8 mouse cellular contexts compared by ENCODE assay signal in genomic region chr5:115373441-115374203, GRCm38 (mm10). TPM values are rescaled to one million over a fixed set of nuclear protein-coding genes. Genes with fewer than 3 reads are reported as not detected.
DNase-seq lines count a peak whose midpoint lies in the region; ATAC-seq and TF ChIP-seq lines count a peak whose summit lies in the region.

No protein-coding gene starts in this region.

- peak overlapping the region; percentile 41 for H3K4me3 ChIP-seq in kidney, embryonic 16.5 days (ENCODE audit: low read length)
- H3K4me3 ChIP-seq in intestine, embryonic 14.5 days (ENCODE audit: low read depth, low read length), result peak overlapping the region; percentile 12; the same call in 1 of the 2 replicates
- peak overlapping the region; percentile 34 for H3K4me3 ChIP-seq in neural tube, embryonic 15.5 days (replicated peaks)
- no peak overlapping the region for H3K4me3 ChIP-seq in cerebellum, adult 2 months (replicated peaks; ENCODE audit: insufficient read depth, low read depth, low read length)

- 15% methylated on average over 26 of the region's 26 CpGs for WGBS in kidney, embryonic 16.5 days
- 25% methylated on average over 26 of the region's 26 CpGs for WGBS in intestine, embryonic 14.5 days
- WGBS in neural tube, embryonic 15.5 days, result 4% methylated on average over 26 of the region's 26 CpGs
- 27% methylated on average over 26 of the region's 26 CpGs for WGBS in cerebellum, adult 2 months

- H3K27me3 ChIP-seq in kidney, embryonic 16.5 days (ENCODE audit: insufficient read depth, low read length), result no peaks in the 10 kb centered on the region
- no peaks in the 10 kb centered on the region for H3K27me3 ChIP-seq in intestine, embryonic 14.5 days (replicated peaks; ENCODE audit: control insufficient read depth, insufficient read depth, low read length)
- H3K27me3 ChIP-seq in neural tube, embryonic 15.5 days (replicated peaks), result no peaks in the 10 kb centered on the region
- H3K27me3 ChIP-seq in cerebellum, adult 2 months (ENCODE audit: control insufficient read depth, insufficient read depth, low read length), result no peaks in the 10 kb centered on the region; the same call in 1 of the 2 replicates

- H3K4me1 ChIP-seq in kidney, embryonic 16.5 days (ENCODE audit: insufficient read depth, low read length), result peaks cover 8% of the 10 kb centered on the region; the same call in 1 of the 2 replicates
- H3K4me1 ChIP-seq in intestine, embryonic 14.5 days (replicated peaks; ENCODE audit: control insufficient read depth, insufficient read depth, low read length), result no peaks in the 10 kb centered on the region
- H3K4me1 ChIP-seq in neural tube, embryonic 15.5 days, result peaks cover 9% of the 10 kb centered on the region
- H3K4me1 ChIP-seq in cerebellum, adult 2 months (ENCODE audit: control insufficient read depth, insufficient read depth, low read length), result no peaks in the 10 kb centered on the region

- H3K9ac ChIP-seq in kidney, embryonic 16.5 days (replicated peaks; ENCODE audit: low read length), result peak overlapping the region; percentile 62
- H3K9ac ChIP-seq in intestine, embryonic 14.5 days (ENCODE audit: low read length), result peak overlapping the region; percentile 29; the same call in 1 of the 2 replicates
- H3K9ac ChIP-seq in neural tube, embryonic 15.5 days (replicated peaks), result peak overlapping the region; percentile 38; the same call in 1 of the 2 replicates

- no peaks in the 10 kb centered on the region for H3K36me3 ChIP-seq in kidney, embryonic 16.5 days (ENCODE audit: insufficient read depth, low read length)
- H3K36me3 ChIP-seq in intestine, embryonic 14.5 days (ENCODE audit: control insufficient read depth, insufficient read depth, low read length), result no peaks in the 10 kb centered on the region
- no peaks in the 10 kb centered on the region for H3K36me3 ChIP-seq in neural tube, embryonic 15.5 days

- DNase-seq in kidney, adult 8-10 months, result no peak
- DNase-seq in embryo, embryonic 11 days, result peak; percentile 92
- DNase-seq in intestine, embryonic 14.5 days (ENCODE audit: low spot score), result no peak
- no peak for DNase-seq in urinary bladder, adult 18-20 months (ENCODE audit: low spot score in 2 of 2)
- DNase-seq in MN1 (ENCODE audit: low spot score), result no peak
- DNase-seq in cerebellum, adult 2 months, result no peak

- peak overlapping the region; percentile 56 for H3K4me2 ChIP-seq in kidney, embryonic 16.5 days (replicated peaks; ENCODE audit: low read depth, low read length)
- peak overlapping the region; percentile 45 for H3K4me2 ChIP-seq in intestine, embryonic 14.5 days (ENCODE audit: low read length)
- H3K4me2 ChIP-seq in neural tube, embryonic 15.5 days, result peak overlapping the region; percentile 70

- peak; percentile 70; the same call in 1 of the 2 replicates for ATAC-seq in kidney, embryonic 16.5 days (ENCODE audit: low FRiP score, low TSS enrichment)
- no peak for ATAC-seq in intestine, embryonic 14.5 days (replicated peaks; ENCODE audit: low FRiP score, low TSS enrichment, low read depth)
- no peak for ATAC-seq in neural tube, embryonic 15.5 days (ENCODE audit: low FRiP score)

- TF ChIP-seq CTCF in cerebellum, adult 2 months (IDR thresholded peaks at IDR 0.05; ENCODE audit: borderline replicate concordance, insufficient read depth, low read depth, low read length), result no peak

- no peaks in the 10 kb centered on the region for H3K9me3 ChIP-seq in kidney, embryonic 16.5 days (ENCODE audit: low read length)
- no peaks in the 10 kb centered on the region for H3K9me3 ChIP-seq in intestine, embryonic 14.5 days (ENCODE audit: control insufficient read depth, low read length)
- no peaks in the 10 kb centered on the region for H3K9me3 ChIP-seq in neural tube, embryonic 15.5 days (replicated peaks)

- no peak for TF ChIP-seq POLR2A in cerebellum, adult 2 months (IDR thresholded peaks at IDR 0.05; ENCODE audit: borderline replicate concordance, insufficient read depth, low read length)

- H3K27ac ChIP-seq in kidney, embryonic 16.5 days (ENCODE audit: low read length), result 0 out of 2 replicates have a peak overlapping the region, but pooled peaks have one; percentile 40
- no peak overlapping the region for H3K27ac ChIP-seq in intestine, embryonic 14.5 days (ENCODE audit: low read depth)
- peak overlapping the region; percentile 28 for H3K27ac ChIP-seq in neural tube, embryonic 15.5 days (replicated peaks)
- H3K27ac ChIP-seq in cerebellum, adult 2 months (ENCODE audit: insufficient read depth, low read length), result no peak overlapping the region

RNA-seq across cellular contexts. Expression of gene Cox6a1, which starts 24.8 kb away (rescaled TPM):
- 1,046 and 1,071 TPM in 2 replicates for polyA plus RNA-seq in kidney, embryonic 16.5 days (2015; fragmentation: Nextera tagmentation; extraction: Ambion mirVana)
- 1,031 and 1,178 TPM in 2 replicates for polyA plus RNA-seq in intestine, embryonic 14.5 days (2014; fragmentation: Nextera tagmentation; extraction: Ambion mirVana)
- 1,223 and 1,358 TPM in 2 replicates for polyA plus RNA-seq in neural tube, embryonic 15.5 days (2015; fragmentation: Nextera tagmentation; extraction: Ambion mirVana)
- polyA plus RNA-seq in cerebellum, adult 2 months (2012; rRNA removed), result 2,268 and 2,327 TPM in 2 replicates

RNA-seq across cellular contexts. Expression of gene Triap1, which starts 32.6 kb away (rescaled TPM):
- polyA plus RNA-seq in kidney, embryonic 16.5 days (2015; fragmentation: Nextera tagmentation; extraction: Ambion mirVana), result 56.3 and 58.5 TPM in 2 replicates
- 59.8 and 65.9 TPM in 2 replicates for polyA plus RNA-seq in intestine, embryonic 14.5 days (2014; fragmentation: Nextera tagmentation; extraction: Ambion mirVana)
- 56.1 and 56.8 TPM in 2 replicates for polyA plus RNA-seq in neural tube, embryonic 15.5 days (2015; fragmentation: Nextera tagmentation; extraction: Ambion mirVana)
- polyA plus RNA-seq in cerebellum, adult 2 months (2012; rRNA removed), result 29.7 and 30.3 TPM in 2 replicates

RNA-seq across cellular contexts. Expression of gene Gatc, which starts 32.6 kb away (rescaled TPM):
- 25.2 and 32.0 TPM in 2 replicates for polyA plus RNA-seq in kidney, embryonic 16.5 days (2015; fragmentation: Nextera tagmentation; extraction: Ambion mirVana)
- polyA plus RNA-seq in intestine, embryonic 14.5 days (2014; fragmentation: Nextera tagmentation; extraction: Ambion mirVana), result 33.7 and 40.2 TPM in 2 replicates
- polyA plus RNA-seq in neural tube, embryonic 15.5 days (2015; fragmentation: Nextera tagmentation; extraction: Ambion mirVana), result 32.2 and 37.0 TPM in 2 replicates
- 32.8 and 33.6 TPM in 2 replicates for polyA plus RNA-seq in cerebellum, adult 2 months (2012; rRNA removed)

RNA-seq across cellular contexts. Expression of gene Srsf9, which starts 46.6 kb away (rescaled TPM):
- 208 and 258 TPM in 2 replicates for polyA plus RNA-seq in kidney, embryonic 16.5 days (2015; fragmentation: Nextera tagmentation; extraction: Ambion mirVana)
- polyA plus RNA-seq in intestine, embryonic 14.5 days (2014; fragmentation: Nextera tagmentation; extraction: Ambion mirVana), result 226 and 231 TPM in 2 replicates
- 138 and 154 TPM in 2 replicates for polyA plus RNA-seq in neural tube, embryonic 15.5 days (2015; fragmentation: Nextera tagmentation; extraction: Ambion mirVana)
- 60.1 and 65.0 TPM in 2 replicates for polyA plus RNA-seq in cerebellum, adult 2 months (2012; rRNA removed)

RNA-seq across cellular contexts. Expression of gene Msi1, which starts 55.8 kb away (rescaled TPM):
- polyA plus RNA-seq in kidney, embryonic 16.5 days (2015; fragmentation: Nextera tagmentation; extraction: Ambion mirVana), result 12.1 and 14.1 TPM in 2 replicates
- 16.0 and 16.5 TPM in 2 replicates for polyA plus RNA-seq in intestine, embryonic 14.5 days (2014; fragmentation: Nextera tagmentation; extraction: Ambion mirVana)
- polyA plus RNA-seq in neural tube, embryonic 15.5 days (2015; fragmentation: Nextera tagmentation; extraction: Ambion mirVana), result 29.4 and 37.9 TPM in 2 replicates
- polyA plus RNA-seq in cerebellum, adult 2 months (2012; rRNA removed), result 56.5 and 60.4 TPM in 2 replicates

Comparison
In these comparisons a context has a peak if more than half of its experiments do, and no peak if none do; other contexts are left out.
1. H3K27ac ChIP-seq: peak in kidney, embryonic 16.5 days (single experiment) and neural tube, embryonic 15.5 days (single experiment); none in intestine, embryonic 14.5 days (single experiment) and cerebellum, adult 2 months (single experiment).
2. Peak in every context shown above with its lines, with median percentiles within 50 percentile points of each other: H3K4me2 ChIP-seq and H3K9ac ChIP-seq.